Mouse (Mus musculus) layer of hippocampus, adult 2 months (tissue): ENCODE data around the gene Ugt1a8. TPM values are rescaled to one million over a fixed set of nuclear protein-coding genes. Genes with fewer than 3 reads are reported as not detected.

ENCODE experiments used
- DNase-seq, 2 experiments: peaks; one replicate each; pipeline ENCODE4 v3.0.0; 2022; ENCODE audit warnings: low spot score in 2 of 2
- H3K27ac ChIP-seq: fragments of 200-600 bp; 2 replicates; pipeline ENCODE4 v1.8.1; 2022
- H3K4me3 ChIP-seq: fragments of 200-600 bp; 2 replicates; pipeline ENCODE4 v1.8.1; 2022; ENCODE audit warnings: mild to moderate bottlenecking
- CTCF ChIP-seq: fragments of 200-600 bp; conservative IDR thresholded peaks from 2 replicates; pipeline ENCODE4 v1.8.1; 2022; ENCODE audit warnings: antibody characterized with exemption, mild to moderate bottlenecking, moderate library complexity
- total RNA-seq, 2 experiments: library from RNA; stranded (reverse); gene quantifications; 2 replicates each; pipeline ENCODE4 v1.2.3; 2021

Ugt1a8 gene
- total RNA-seq, 2 experiments from 2014 or later: not detected

DNA sequence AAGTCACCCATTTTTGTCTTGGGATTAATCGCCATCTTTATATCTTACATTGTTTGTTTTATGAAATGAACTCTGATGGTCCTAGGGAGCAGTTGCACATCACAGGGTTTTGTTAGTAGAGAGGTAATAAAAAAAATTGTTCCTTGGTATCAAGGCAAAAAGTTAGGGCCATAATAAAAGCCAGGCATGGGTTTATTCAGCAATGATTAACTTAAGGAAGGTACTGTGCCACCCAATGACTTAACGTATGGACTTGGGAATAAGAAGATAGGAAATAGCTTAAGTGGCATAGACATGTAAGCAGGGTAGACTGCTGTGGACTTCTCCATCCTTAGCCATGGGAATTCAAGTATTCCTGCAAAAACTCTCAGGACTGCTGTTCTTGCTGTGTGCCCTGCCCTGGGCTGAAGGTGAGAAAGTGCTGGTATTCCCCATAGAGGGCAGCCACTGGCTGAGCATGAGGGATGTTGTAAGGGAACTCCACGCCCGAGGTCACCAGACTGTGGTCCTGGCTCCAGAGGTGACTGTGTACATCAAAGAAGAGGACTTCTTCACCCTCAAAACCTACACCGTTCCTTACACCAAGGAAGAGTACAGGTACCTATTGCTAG lies 98.8 kb downstream of the Ugt1a8 start:
- no peak for TF ChIP-seq CTCF
- no peak overlapping the region for H3K27ac ChIP-seq
- no peak overlapping the region for H3K4me3 ChIP-seq
- no peak for DNase-seq

DNA sequence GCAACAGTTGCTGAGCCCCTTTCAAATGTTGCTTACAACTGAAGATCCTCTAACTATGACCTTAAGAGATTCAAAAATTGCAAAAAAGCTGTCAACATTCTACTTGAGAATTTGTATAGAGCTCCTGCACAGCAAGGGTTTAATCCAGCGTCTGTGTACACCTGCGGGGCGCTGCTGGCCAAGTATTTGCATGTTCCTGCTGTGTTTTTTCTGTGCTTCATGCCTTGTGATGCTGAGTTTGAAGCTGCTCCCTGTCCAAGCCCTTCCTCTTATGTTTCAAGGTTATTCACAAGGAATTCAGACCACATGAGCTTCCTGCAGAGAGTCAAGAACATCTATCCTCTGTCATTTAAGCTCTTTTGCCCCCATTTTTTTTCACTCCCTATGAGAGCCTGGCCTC lies 104.5 kb downstream of the Ugt1a8 start:
- H3K4me3 ChIP-seq: no peak overlapping the region
- no peak for TF ChIP-seq CTCF
- DNase-seq: no peak
- H3K27ac ChIP-seq: no peak overlapping the region

DNA sequence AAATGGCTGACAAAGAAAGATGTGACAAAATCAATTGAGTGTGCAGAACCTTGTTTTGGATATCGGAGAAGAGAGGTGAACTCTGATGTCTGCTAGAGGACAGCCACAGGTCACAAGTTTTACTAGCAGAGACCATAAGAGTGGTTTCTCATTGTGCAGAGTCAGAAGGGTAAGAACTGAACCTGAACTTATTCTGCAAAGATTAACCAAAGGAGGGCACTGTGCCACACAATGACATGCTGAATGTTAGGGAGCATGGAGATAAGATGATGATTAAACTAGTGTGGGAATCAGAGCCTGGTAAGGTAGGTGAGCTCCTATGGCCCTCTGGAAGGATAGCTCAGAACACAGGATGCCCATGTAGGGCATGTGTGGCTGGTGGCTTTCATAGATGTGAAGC lies 108.1 kb downstream of the Ugt1a8 start:
- Histone ChIP-seq H3K27ac (no peak overlapping the region), H3K4me3 (no peak overlapping the region)
- no peak for DNase-seq
- TF ChIP-seq CTCF: no peak

DNA sequence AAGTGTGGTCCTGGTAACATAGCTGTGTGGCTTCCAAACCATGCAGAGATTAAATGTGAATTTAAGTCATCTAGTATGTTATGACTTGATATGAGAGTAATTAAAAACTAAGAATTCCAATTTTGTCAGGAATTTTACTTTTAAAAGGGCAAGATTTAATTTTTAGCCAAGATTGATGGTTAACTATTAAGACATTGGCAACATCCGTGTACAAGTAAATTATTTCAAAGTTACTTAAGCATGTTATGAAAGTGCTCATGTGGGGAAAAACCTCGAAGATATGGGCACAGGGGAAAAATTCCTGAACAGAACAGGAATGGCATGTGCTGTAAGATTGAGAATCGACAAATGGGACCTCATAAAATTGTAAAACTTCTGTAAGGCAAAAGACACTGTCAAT lies 109.8 kb downstream of the Ugt1a8 start:
- Histone ChIP-seq H3K27ac (no peak overlapping the region), H3K4me3 (no peak overlapping the region)
- no peak for DNase-seq
- TF ChIP-seq CTCF: no peak

DNA sequence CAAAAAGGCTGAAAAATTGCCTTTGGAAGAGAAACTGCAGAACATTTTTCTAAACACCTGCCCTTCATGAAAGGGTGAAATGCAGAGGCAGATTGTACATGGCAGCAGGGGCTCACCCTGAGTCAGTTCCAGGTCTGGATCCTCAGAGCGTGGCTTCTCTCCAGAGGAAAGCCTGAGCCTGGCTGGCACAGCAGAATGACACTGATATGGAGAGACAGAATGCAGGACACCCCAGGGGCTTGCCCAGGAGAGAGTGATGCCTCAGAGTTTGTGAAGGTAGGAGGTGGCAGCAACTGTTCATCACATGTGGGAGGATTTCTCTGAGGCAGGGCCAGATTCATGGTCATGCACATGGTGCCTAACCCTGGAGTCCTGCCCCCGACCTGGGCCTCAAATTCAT lies 112.4 kb downstream of the Ugt1a8 start:
- Histone ChIP-seq H3K4me3 (no peak overlapping the region), H3K27ac (no peak overlapping the region)
- TF ChIP-seq CTCF: no peak
- DNase-seq: no peak

DNA sequence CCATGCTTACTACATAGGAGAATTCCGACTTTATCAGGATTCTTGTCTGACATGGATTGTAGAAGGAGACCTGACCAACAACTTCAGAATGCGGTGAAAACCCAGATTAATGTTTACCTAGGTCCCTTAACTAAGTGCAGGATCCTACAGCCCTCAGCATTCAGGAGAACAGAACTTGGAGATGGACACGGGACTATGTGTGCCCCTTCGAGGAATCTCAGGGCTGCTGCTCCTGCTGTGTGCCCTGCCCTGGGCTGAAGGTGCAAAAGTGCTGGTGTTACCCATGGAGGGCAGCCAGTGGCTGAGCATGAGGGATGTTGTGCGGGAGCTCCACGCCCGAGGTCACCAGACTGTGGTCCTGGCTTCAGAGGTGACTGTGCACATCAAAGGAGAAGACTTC lies 112.8 kb downstream of the Ugt1a8 start, which contains the start of gene Ugt1a2:
Gene Ugt1a2, plus strand, starts transcription at position 146 of the 400 bp plus-strand sequence.
- H3K27ac ChIP-seq: no peak within 1 kb of the TSS

DNA sequence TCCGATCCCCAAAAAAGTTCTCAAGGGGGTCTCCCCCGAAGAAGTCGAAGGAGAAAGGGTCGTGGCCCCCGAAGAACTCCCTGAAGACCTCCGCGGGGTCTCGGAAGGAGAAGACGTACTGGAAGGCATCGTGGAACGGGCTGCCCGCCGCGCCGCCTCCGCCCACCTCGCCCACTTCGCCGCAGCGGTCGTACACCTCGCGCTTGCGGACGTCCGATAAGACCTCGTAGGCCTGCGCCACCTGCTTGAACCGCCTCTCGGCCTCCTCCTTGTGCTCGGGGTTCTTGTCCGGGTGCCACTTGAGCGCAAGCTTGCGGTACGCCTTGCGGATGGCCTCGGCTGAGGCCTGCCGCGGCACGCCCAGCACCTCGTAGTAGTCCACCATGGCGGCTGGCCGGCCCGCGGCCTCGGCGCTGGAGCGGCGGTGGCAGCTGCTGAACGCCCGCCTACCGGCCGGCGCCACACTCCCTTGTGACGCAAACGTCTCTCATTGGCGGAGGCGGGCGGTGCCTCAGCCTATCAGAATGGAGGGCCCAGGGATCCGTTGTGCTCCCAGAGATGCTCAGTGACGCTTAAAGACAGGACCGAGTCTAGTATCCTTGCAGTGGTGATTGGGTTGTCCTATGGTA lies 117.8 kb downstream of the Ugt1a8 start, which contains the start of gene Dnajb3:
Gene Dnajb3, minus strand, starts transcription at position 489 of the 629 bp plus-strand sequence.
- TF ChIP-seq CTCF: peak; percentile 44
- peak within 1 kb of the TSS; percentile 85 for H3K27ac ChIP-seq
- H3K4me3 ChIP-seq: peak within 1 kb of the TSS; percentile 74
- peak; percentile 80 to 84 for DNase-seq

More for the DNA sequence above, 112.8 kb downstream of the Ugt1a8 start, which contains the start of gene Ugt1a2:
- no peak for DNase-seq
- H3K4me3 ChIP-seq: no peak within 1 kb of the TSS
- TF ChIP-seq CTCF: no peak

DNA sequence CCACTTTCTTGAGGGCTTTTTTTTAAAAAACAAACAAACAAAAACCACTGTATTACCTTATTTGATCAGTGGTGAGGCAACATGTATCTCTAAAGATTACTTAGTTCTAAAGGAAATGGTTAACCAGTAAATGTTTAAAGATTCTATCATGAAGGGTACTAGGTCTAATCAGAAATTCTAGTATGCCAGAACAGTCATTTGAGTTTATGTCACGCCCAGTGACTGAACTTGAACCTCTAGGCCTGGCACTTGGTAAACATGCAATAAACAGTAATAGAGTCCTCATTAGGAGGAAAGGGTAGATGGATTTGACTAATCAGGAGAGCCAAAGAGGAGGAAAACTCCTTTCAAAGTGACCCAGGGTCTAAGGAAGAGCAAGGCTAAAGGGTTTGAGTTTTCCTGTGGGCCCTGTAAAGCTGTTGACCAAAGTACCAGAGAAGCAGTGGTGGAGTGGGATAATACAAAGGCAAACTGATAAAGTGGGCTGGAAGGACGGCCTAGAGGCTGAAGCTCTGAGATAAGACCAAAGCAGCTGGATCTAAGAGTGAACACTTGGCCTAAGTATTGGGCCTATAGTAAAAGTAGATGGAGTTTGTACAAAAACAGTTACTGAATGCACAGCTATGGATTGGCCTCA lies 119.3 kb downstream of the Ugt1a8 start:
- Histone ChIP-seq H3K4me3 (no peak overlapping the region), H3K27ac (no peak overlapping the region)
- DNase-seq: no peak
- no peak for TF ChIP-seq CTCF

DNA sequence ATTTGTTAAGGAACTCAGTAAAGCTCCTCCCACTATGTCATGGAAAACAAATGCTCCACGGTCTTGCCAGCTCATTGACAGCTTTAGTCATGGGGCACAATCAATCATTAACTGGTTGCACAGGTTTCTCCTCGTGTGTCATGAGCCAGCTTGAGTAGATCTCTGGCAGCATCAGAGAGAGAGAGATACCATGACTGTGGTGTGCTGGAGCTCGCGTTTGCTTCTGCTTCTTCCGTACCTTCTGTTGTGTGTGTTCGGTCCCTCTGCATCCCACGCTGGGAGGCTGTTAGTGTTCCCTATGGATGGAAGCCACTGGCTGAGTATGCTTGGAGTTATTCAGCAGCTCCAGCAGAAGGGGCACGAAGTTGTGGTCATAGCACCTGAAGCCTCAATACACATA lies 124.2 kb downstream of the Ugt1a8 start, which contains the start of gene Ugt1a1:
Gene Ugt1a1, plus strand, starts transcription at position 148 of the 400 bp plus-strand sequence.
- Histone ChIP-seq H3K27ac (no peak within 1 kb of the TSS), H3K4me3 (no peak within 1 kb of the TSS)
- TF ChIP-seq CTCF: no peak
- no peak for DNase-seq

DNA sequence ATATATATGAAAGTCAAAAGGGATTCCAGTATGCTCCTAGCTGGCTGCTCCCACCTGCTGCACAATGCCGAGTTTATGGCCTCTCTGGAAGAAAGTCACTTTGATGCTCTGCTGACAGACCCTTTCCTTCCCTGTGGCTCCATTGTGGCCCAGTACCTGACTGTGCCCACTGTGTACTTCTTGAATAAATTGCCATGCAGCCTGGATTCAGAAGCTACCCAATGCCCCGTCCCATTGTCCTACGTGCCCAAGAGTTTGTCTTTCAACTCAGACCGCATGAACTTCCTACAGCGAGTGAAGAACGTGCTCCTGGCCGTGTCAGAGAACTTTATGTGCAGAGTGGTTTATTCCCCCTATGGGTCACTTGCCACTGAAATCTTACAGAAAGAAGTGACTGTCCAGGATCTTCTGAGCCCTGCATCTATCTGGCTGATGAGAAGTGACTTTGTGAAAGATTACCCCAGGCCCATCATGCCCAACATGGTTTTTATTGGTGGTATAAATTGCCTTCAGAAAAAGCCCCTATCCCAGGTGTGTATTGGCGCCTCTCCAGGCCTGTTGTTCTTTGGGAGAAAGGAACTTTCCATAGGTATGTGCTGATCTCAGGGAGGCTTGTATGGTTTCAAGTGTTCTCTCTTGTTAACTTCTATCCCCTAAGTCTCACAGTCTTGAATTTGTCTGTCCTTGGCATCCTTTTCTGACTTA lies 124.9 kb downstream of the Ugt1a8 start:
- no peak for TF ChIP-seq CTCF
- Histone ChIP-seq H3K4me3 (no peak overlapping the region), H3K27ac (no peak overlapping the region)
- DNase-seq: no peak

DNA sequence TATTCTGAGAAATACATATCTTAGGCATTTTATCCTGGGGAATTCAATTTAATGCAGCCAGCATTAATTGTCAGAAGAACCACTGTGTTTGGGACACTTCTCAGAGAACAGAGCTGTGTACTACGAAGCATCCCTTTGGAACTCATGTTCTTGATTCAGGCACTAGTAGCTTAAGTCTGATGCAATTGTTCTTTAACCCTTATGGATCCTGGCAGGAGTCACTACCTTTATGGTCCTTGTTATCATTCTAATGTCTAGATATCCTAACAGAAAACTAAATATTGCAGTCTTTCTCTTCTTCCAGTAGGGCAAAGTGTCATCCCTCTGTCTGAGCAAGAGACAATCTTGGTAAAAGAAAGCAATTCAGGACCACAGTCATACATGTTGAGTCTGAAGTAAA lies 125.4 kb downstream of the Ugt1a8 start:
- no peak for TF ChIP-seq CTCF
- no peak overlapping the region for H3K27ac ChIP-seq
- no peak for DNase-seq
- no peak overlapping the region for H3K4me3 ChIP-seq

DNA sequence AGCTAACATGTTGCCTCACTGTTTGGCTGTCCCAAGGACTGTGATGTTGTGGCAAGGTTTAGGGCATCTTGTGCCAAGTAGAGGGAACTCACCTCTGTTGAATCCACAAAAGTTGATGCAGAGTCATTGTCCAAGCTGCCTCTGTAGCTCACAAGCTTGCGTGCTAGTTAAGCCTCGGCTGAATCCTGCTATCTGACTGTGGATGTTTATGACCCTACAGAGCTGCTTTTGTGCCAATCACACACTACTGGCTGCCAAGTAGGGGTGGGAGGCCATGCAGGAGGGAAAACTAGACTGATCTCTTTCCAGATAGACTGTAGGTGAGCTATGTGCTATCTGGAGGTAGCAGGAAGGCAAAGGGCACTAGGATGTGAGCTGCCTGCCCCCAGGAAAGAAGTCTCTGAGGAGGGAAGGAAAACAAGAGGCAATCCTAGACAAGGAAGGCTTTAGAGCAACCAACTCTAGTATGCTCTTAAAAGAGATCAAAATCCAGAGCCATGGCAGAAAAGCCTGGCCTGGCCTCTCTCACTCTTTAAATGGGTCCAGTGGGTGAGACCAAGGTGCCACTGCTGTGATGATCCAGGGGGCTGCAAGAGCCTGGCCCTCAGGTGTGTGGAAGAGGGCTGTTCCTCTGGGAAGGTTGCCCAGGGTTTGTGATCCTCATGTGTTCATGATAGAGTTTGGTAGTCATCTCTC lies 126.3 kb downstream of the Ugt1a8 start:
- DNase-seq: no peak
- Histone ChIP-seq H3K27ac (no peak overlapping the region), H3K4me3 (no peak overlapping the region)
- TF ChIP-seq CTCF: no peak
